Mouse (Mus musculus) lung, postnatal 0 days (tissue): ENCODE measurements around the gene Dst.
A peak's percentile ranks its signal among the peaks of the same experiment; 100 is the strongest.

ENCODE experiments used
- CTCF ChIP-seq: IDR thresholded peaks from 2 replicates; pipeline ENCODE4 v1.5.1; 2016; ENCODE audit warnings: antibody characterized with exemption, mild to moderate bottlenecking
- EP300 ChIP-seq: IDR thresholded peaks from 2 replicates; pipeline ENCODE4 v1.6.1; 2016; ENCODE audit warnings: antibody characterized with exemption, mild to moderate bottlenecking, control low read depth

GRCm38 (mm10) chr1:34117709-34118108 is 209.7 kb downstream of the Dst start:
- TF ChIP-seq CTCF (peak; percentile 69), EP300 (no peak)
